Mouse (Mus musculus): Measurements from ENCODE around the gene Zfp511. TPM values are rescaled to one million over a fixed set of nuclear protein-coding genes. Genes with fewer than 3 reads are reported as not detected.

Gene Zfp511
- 41.4 and 43.0 TPM in 2 replicates for polyA plus RNA-seq (2016; fragmentation: Nextera tagmentation; extraction: Ambion mirVana)

- Histone ChIP-seq H3K9ac (replicated peaks) (peak within 1 kb of the TSS; percentile 82), H3K9me3 (no peaks in the 10 kb centered on the region), H3K4me2 (peak within 1 kb of the TSS; percentile 87), H3K4me1 (replicated peaks) (peaks cover 21% of the 10 kb centered on the region), H3K27me3 (no peaks in the 10 kb centered on the region), H3K27ac (peak within 1 kb of the TSS; percentile 77), H3K4me3 (replicated peaks) (peak within 1 kb of the TSS; percentile 83), H3K36me3 (peaks cover 59% of the 10 kb centered on the region)
- WGBS: under 1% methylated on average over 68 of the region's 69 CpGs
- ATAC-seq (ENCODE audit: insufficient number of reproducible peaks, insufficient read depth, low FRiP score, low TSS enrichment, low read depth): peak; percentile 97
Observed at GRCm38 (mm10) chr7:140036281-140037170, at the start of gene Zfp511, which contains the start of gene Tubgcp2. TSS of gene Zfp511 (plus strand) at chr7:140036391. TSS of gene Tubgcp2 (minus strand) at chr7:140036669.

GRCm38 (mm10) chr7:139988272-139988671 lies 47.9 kb upstream of the Zfp511 start:
- no peaks in the 10 kb centered on the region for H3K4me1 ChIP-seq (replicated peaks)
- no peaks in the 10 kb centered on the region for H3K9me3 ChIP-seq
- H3K36me3 ChIP-seq: 0 out of 2 replicates have a peak, but pooled peaks cover 3% of the 10 kb centered on the region
- no peak overlapping the region for H3K4me3 ChIP-seq (replicated peaks)
- H3K9ac ChIP-seq (replicated peaks): no peak overlapping the region
- H3K27me3 ChIP-seq: no peaks in the 10 kb centered on the region
- no peak overlapping the region for H3K4me2 ChIP-seq
- no peak overlapping the region for H3K27ac ChIP-seq
- no peak for ATAC-seq (ENCODE audit: insufficient number of reproducible peaks, insufficient read depth, low FRiP score, low TSS enrichment, low read depth)
- WGBS: 90% methylated on average over 9 of the region's 9 CpGs

- peaks cover 25% of the 10 kb centered on the region for H3K36me3 ChIP-seq
- no peak overlapping the region for H3K4me2 ChIP-seq
- no peak overlapping the region for H3K27ac ChIP-seq
- no peak for ATAC-seq (ENCODE audit: insufficient number of reproducible peaks, insufficient read depth, low FRiP score, low TSS enrichment, low read depth)
- H3K27me3 ChIP-seq: no peaks in the 10 kb centered on the region
- no peaks in the 10 kb centered on the region for H3K9me3 ChIP-seq
- H3K9ac ChIP-seq (replicated peaks): no peak overlapping the region
- no peak overlapping the region for H3K4me3 ChIP-seq (replicated peaks)
- 72% methylated on average over 8 of the region's 8 CpGs for WGBS
- H3K4me1 ChIP-seq (replicated peaks): no peaks in the 10 kb centered on the region
Observed at GRCm38 (mm10) chr7:139990864-139991394, 45.3 kb upstream of the Zfp511 start.

GRCm38 (mm10) chr7:139992406-139992805 lies 43.8 kb upstream of the Zfp511 start, which contains the start of gene Adam8:
TSS of gene Adam8 (minus strand) at chr7:139992562.
- ATAC-seq (ENCODE audit: insufficient number of reproducible peaks, insufficient read depth, low FRiP score, low TSS enrichment, low read depth): no peak
- Histone ChIP-seq H3K4me1 (replicated peaks) (no peaks in the 10 kb centered on the region), H3K4me2 (no peak within 1 kb of the TSS), H3K4me3 (replicated peaks) (no peak within 1 kb of the TSS), H3K27ac (no peak within 1 kb of the TSS), H3K9me3 (no peaks in the 10 kb centered on the region), H3K9ac (replicated peaks) (no peak within 1 kb of the TSS), H3K27me3 (no peaks in the 10 kb centered on the region), H3K36me3 (peaks cover 37% of the 10 kb centered on the region)
- 23% methylated on average over 7 of the region's 7 CpGs for WGBS

GRCm38 (mm10) chr7:139993532-139993931 lies 42.7 kb upstream of the Zfp511 start:
- Histone ChIP-seq H3K9ac (replicated peaks) (no peak overlapping the region), H3K36me3 (peaks cover 48% of the 10 kb centered on the region), H3K4me3 (replicated peaks) (no peak overlapping the region), H3K27me3 (no peaks in the 10 kb centered on the region), H3K9me3 (no peaks in the 10 kb centered on the region), H3K27ac (no peak overlapping the region), H3K4me1 (replicated peaks) (no peaks in the 10 kb centered on the region), H3K4me2 (no peak overlapping the region)
- no peak for ATAC-seq (ENCODE audit: insufficient number of reproducible peaks, insufficient read depth, low FRiP score, low TSS enrichment, low read depth)
- 86% methylated on average over 6 of the region's 6 CpGs for WGBS

- no peak overlapping the region for H3K27ac ChIP-seq
- no peaks in the 10 kb centered on the region for H3K27me3 ChIP-seq
- H3K36me3 ChIP-seq: peaks cover 55% of the 10 kb centered on the region
- no peak overlapping the region for H3K9ac ChIP-seq (replicated peaks)
- ATAC-seq (ENCODE audit: insufficient number of reproducible peaks, insufficient read depth, low FRiP score, low TSS enrichment, low read depth): no peak
- H3K4me2 ChIP-seq: no peak overlapping the region
- H3K4me1 ChIP-seq (replicated peaks): no peaks in the 10 kb centered on the region
- 75% methylated on average over 4 of the region's 4 CpGs for WGBS
- H3K4me3 ChIP-seq (replicated peaks): no peak overlapping the region
- H3K9me3 ChIP-seq: no peaks in the 10 kb centered on the region
Observed at GRCm38 (mm10) chr7:139994202-139994601, 42.0 kb upstream of the Zfp511 start.

GRCm38 (mm10) chr7:139994676-139995075 lies 41.5 kb upstream of the Zfp511 start:
- Histone ChIP-seq H3K36me3 (peaks cover 59% of the 10 kb centered on the region), H3K9ac (replicated peaks) (no peak overlapping the region), H3K4me2 (no peak overlapping the region), H3K4me1 (replicated peaks) (no peaks in the 10 kb centered on the region), H3K9me3 (no peaks in the 10 kb centered on the region), H3K4me3 (replicated peaks) (no peak overlapping the region), H3K27ac (no peak overlapping the region), H3K27me3 (no peaks in the 10 kb centered on the region)
- no peak for ATAC-seq (ENCODE audit: insufficient number of reproducible peaks, insufficient read depth, low FRiP score, low TSS enrichment, low read depth)
- 33% methylated on average over 3 of the region's 3 CpGs for WGBS

GRCm38 (mm10) chr7:139998691-139999350 lies 37.4 kb upstream of the Zfp511 start:
- H3K36me3 ChIP-seq: peaks cover 94% of the 10 kb centered on the region
- no peak overlapping the region for H3K9ac ChIP-seq (replicated peaks)
- WGBS: 94% methylated on average over 13 of the region's 13 CpGs
- H3K27me3 ChIP-seq: no peaks in the 10 kb centered on the region
- H3K4me3 ChIP-seq (replicated peaks): no peak overlapping the region
- ATAC-seq (ENCODE audit: insufficient number of reproducible peaks, insufficient read depth, low FRiP score, low TSS enrichment, low read depth): no peak
- no peak overlapping the region for H3K27ac ChIP-seq
- no peaks in the 10 kb centered on the region for H3K4me1 ChIP-seq (replicated peaks)
- no peaks in the 10 kb centered on the region for H3K9me3 ChIP-seq
- no peak overlapping the region for H3K4me2 ChIP-seq

GRCm38 (mm10) chr7:140001086-140001740 lies 35.0 kb upstream of the Zfp511 start:
- Histone ChIP-seq H3K9ac (replicated peaks) (no peak overlapping the region), H3K4me3 (replicated peaks) (no peak overlapping the region), H3K4me2 (no peak overlapping the region), H3K9me3 (no peaks in the 10 kb centered on the region), H3K36me3 (peaks cover 98% of the 10 kb centered on the region), H3K27me3 (no peaks in the 10 kb centered on the region), H3K27ac (no peak overlapping the region), H3K4me1 (replicated peaks) (no peaks in the 10 kb centered on the region)
- 64% methylated on average over 12 of the region's 12 CpGs for WGBS
- ATAC-seq (ENCODE audit: insufficient number of reproducible peaks, insufficient read depth, low FRiP score, low TSS enrichment, low read depth): no peak

GRCm38 (mm10) chr7:140004666-140005065 lies 31.5 kb upstream of the Zfp511 start:
- no peak overlapping the region for H3K27ac ChIP-seq
- WGBS: 92% methylated on average over 8 of the region's 8 CpGs
- no peaks in the 10 kb centered on the region for H3K9me3 ChIP-seq
- ATAC-seq (ENCODE audit: insufficient number of reproducible peaks, insufficient read depth, low FRiP score, low TSS enrichment, low read depth): no peak
- no peaks in the 10 kb centered on the region for H3K4me1 ChIP-seq (replicated peaks)
- no peaks in the 10 kb centered on the region for H3K27me3 ChIP-seq
- no peak overlapping the region for H3K4me2 ChIP-seq
- peaks cover 86% of the 10 kb centered on the region for H3K36me3 ChIP-seq
- H3K4me3 ChIP-seq (replicated peaks): no peak overlapping the region
- H3K9ac ChIP-seq (replicated peaks): no peak overlapping the region

Measured in limb, embryonic 12.5 days (tissue).